Mouse (Mus musculus) ES-E14 (cell line): ENCODE results near the gene Dock6.

Experiments
- CHD2 ChIP-seq: IDR thresholded peaks from 2 replicates; pipeline ENCODE4 v1.6.1; 2014; ENCODE audit warnings: mild to moderate bottlenecking, low read depth, low read length, inconsistent platforms
- HCFC1 ChIP-seq: IDR thresholded peaks from 2 replicates; pipeline ENCODE4 v1.6.1; 2012; ENCODE audit warnings: low read length, inconsistent platforms, borderline replicate concordance; ENCODE audit not compliant: insufficient read depth
- MAFK ChIP-seq: IDR thresholded peaks from 2 replicates; pipeline ENCODE4 v1.6.1; 2014; ENCODE audit warnings: mild to moderate bottlenecking, low read depth, low read length, inconsistent platforms; ENCODE audit not compliant: insufficient read depth
- ZC3H11A ChIP-seq: IDR thresholded peaks from 2 replicates; pipeline ENCODE4 v1.6.1; 2012; ENCODE audit warnings: low read depth, mild to moderate bottlenecking, inconsistent platforms, low read length, borderline replicate concordance
- ZNF384 ChIP-seq: IDR thresholded peaks from 2 replicates; pipeline ENCODE4 v1.6.1; 2012; ENCODE audit warnings: low read depth, low read length, inconsistent platforms

DNA sequence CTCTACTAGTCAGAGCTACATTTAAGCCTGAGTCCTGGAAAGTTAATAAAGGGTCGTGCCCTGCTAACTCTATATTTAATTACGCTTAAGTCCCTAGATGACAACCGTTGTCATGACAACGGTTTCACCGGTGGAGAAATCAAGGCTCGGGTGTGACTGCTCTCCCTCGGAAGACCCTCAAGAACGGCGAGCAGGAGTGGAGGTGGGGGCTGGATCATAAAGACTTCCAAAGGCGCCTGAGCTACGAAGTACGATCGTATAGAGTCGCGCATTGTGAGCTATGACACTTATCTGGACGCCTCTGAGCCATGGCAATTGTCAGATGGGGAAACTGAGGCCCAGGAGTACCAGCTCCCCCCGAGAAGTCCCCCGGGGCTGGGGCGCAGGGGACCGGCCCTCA is 92.7 kb downstream of the Dock6 start:
- no peak for TF ChIP-seq CHD2
- no peak for TF ChIP-seq MAFK
- TF ChIP-seq HCFC1: no peak
- TF ChIP-seq ZNF384: no peak
- TF ChIP-seq ZC3H11A: no peak
